Mouse (Mus musculus) ovary, postnatal 36 days (tissue): ENCODE data around the gene Ccn1.

ENCODE experiments used
- DNase-seq: peaks from one replicate; pipeline ENCODE4 v3.0.0; 2022; ENCODE audit warnings: low spot score, mixed read lengths

Gene Ccn1

GRCm38 (mm10) chr3:145650298-145651011 is 674 bp upstream of the Ccn1 start:
- DNase-seq, result no peak

GRCm38 (mm10) chr3:145648991-145649851 is 560 bp downstream of the Ccn1 start:
- DNase-seq, result peak; percentile 73

GRCm38 (mm10) chr3:145648097-145648931 is 1.5 kb downstream of the Ccn1 start:
- no peak for DNase-seq

GRCm38 (mm10) chr3:145647416-145647815 is 2.4 kb downstream of the Ccn1 start:
- no peak for DNase-seq

GRCm38 (mm10) chr3:145646666-145647065 is 3.1 kb downstream of the Ccn1 start:
- no peak for DNase-seq

- no peak for DNase-seq
Observed at GRCm38 (mm10) chr3:145646009-145646408, 3.8 kb downstream of the Ccn1 start.

GRCm38 (mm10) chr3:145645463-145645862 is 4.3 kb downstream of the Ccn1 start:
- no peak for DNase-seq

GRCm38 (mm10) chr3:145642861-145643260 is 6.9 kb downstream of the Ccn1 start:
- DNase-seq, result no peak

GRCm38 (mm10) chr3:145641878-145642277 is 7.9 kb downstream of the Ccn1 start:
- DNase-seq, result no peak

- DNase-seq, result no peak
Observed at GRCm38 (mm10) chr3:145641036-145641685, 8.6 kb downstream of the Ccn1 start.

GRCm38 (mm10) chr3:145640583-145640982 is 9.2 kb downstream of the Ccn1 start:
- no peak for DNase-seq

GRCm38 (mm10) chr3:145640170-145640569 is 9.6 kb downstream of the Ccn1 start:
- DNase-seq, result no peak

GRCm38 (mm10) chr3:145634002-145634710 is 15.6 kb downstream of the Ccn1 start:
- DNase-seq, result no peak

GRCm38 (mm10) chr3:145632888-145633287 is 16.9 kb downstream of the Ccn1 start:
- DNase-seq, result no peak

GRCm38 (mm10) chr3:145628643-145629042 is 21.1 kb downstream of the Ccn1 start:
- DNase-seq, result no peak

GRCm38 (mm10) chr3:145627830-145628229 is 22.0 kb downstream of the Ccn1 start:
- DNase-seq, result no peak

GRCm38 (mm10) chr3:145626063-145626462 is 23.7 kb downstream of the Ccn1 start:
- DNase-seq, result no peak

- no peak for DNase-seq
Observed at GRCm38 (mm10) chr3:145625546-145625945, 24.2 kb downstream of the Ccn1 start.

GRCm38 (mm10) chr3:145624786-145625185 is 25.0 kb downstream of the Ccn1 start:
- no peak for DNase-seq

- DNase-seq, result no peak
Observed at GRCm38 (mm10) chr3:145623047-145623446, 26.7 kb downstream of the Ccn1 start.

- no peak for DNase-seq
Observed at GRCm38 (mm10) chr3:145621209-145621608, 28.6 kb downstream of the Ccn1 start.
